Mouse (Mus musculus) liver, adult 2 months (tissue): Measurements from ENCODE around the gene Fam193b. TPM values are rescaled to one million over a fixed set of nuclear protein-coding genes. Genes with fewer than 3 reads are reported as not detected.

Experiments used
- DNase-seq: peaks from one replicate; pipeline ENCODE4 v3.0.0-alpha.2; 2011; ENCODE audit warnings: low read depth, low spot score; ENCODE audit errors: extremely low read depth
- H3K27ac ChIP-seq: fragments of 200-500 bp; replicated peaks from 2 replicates; pipeline ENCODE4 v1.5.1; 2012; ENCODE audit warnings: low read depth, mild to moderate bottlenecking, control low read depth, inconsistent platforms, low read length; ENCODE audit not compliant: insufficient read depth
- H3K27me3 ChIP-seq: fragments of 200-500 bp; 2 replicates; pipeline ENCODE4 v1.6.1; 2012; ENCODE audit warnings: mild to moderate bottlenecking, moderate library complexity, low read length, inconsistent platforms; ENCODE audit not compliant: control insufficient read depth, insufficient read depth
- H3K36me3 ChIP-seq: fragments of 200-500 bp; 2 replicates; pipeline ENCODE4 v1.6.1; 2012; ENCODE audit warnings: low read length, inconsistent platforms; ENCODE audit not compliant: control insufficient read depth, insufficient read depth
- H3K4me1 ChIP-seq: fragments of 200-500 bp; 2 replicates; pipeline ENCODE4 v1.6.1; 2011; ENCODE audit warnings: low read length; ENCODE audit not compliant: control insufficient read depth, insufficient read depth
- H3K4me3 ChIP-seq: fragments of 200-500 bp; 2 replicates; pipeline ENCODE4 v1.5.1; 2011; ENCODE audit warnings: low read depth, mild to moderate bottlenecking, control low read depth, low read length, moderate library complexity; ENCODE audit not compliant: insufficient read depth
- H3K79me2 ChIP-seq: fragments of 200-500 bp; 2 replicates; pipeline ENCODE4 v1.6.1; 2012; ENCODE audit warnings: inconsistent platforms, mild to moderate bottlenecking, low read length, moderate library complexity; ENCODE audit not compliant: control insufficient read depth, insufficient read depth
- H3K9ac ChIP-seq: fragments of 200-500 bp; 2 replicates; pipeline ENCODE4 v1.6.1; 2012; ENCODE audit warnings: low read depth, mild to moderate bottlenecking, control low read depth, inconsistent platforms, low read length
- CTCF ChIP-seq: fragments of 200-500 bp; IDR thresholded peaks from 2 replicates; pipeline ENCODE4 v1.5.1; 2011; ENCODE audit warnings: low read depth, low read length, control low read depth
- POLR2A ChIP-seq: fragments of 200-500 bp; IDR thresholded peaks from 2 replicates; pipeline ENCODE4 v1.6.1; 2011; ENCODE audit warnings: low read length, control low read depth; ENCODE audit not compliant: insufficient read depth; ENCODE audit errors: extremely low read depth
- WGBS: fragments of 180-500 bp; shearing (Covaris S2); methylation state at CpG from one replicate; pipeline ENCODE4 v1.1.7; 2018; 5-methylcytosine and 5-hydroxymethylcytosine counted together
- polyA plus RNA-seq: library from polyadenylated mRNA; depleted of rRNA; stranded (reverse); fragments of >200 nt; gene quantifications from 2 replicates; pipeline ENCODE4 v1.2.3, GENCODE M21; 2012
- total RNA-seq: library from RNA; depleted of rRNA; stranded (reverse); fragments of >200 nt; gene quantifications from 2 replicates; pipeline ENCODE4 v1.2.3, GENCODE M21; 2014

Fam193b gene
- total and polyA plus RNA-seq, 2 experiments, result 11.7 to 67.8 TPM

GRCm38 (mm10) chr13:55505810-55506209, 65.1 kb downstream of the Fam193b start:
- DNase-seq, result no peak
- peaks cover 2% of the 10 kb centered on the region; the same call in 1 of the 2 replicates for H3K4me1 ChIP-seq
- H3K27me3 ChIP-seq, result no peaks in the 10 kb centered on the region
- no peak overlapping the region for H3K9ac ChIP-seq
- TF ChIP-seq CTCF (no peak), POLR2A (no peak)
- H3K36me3 ChIP-seq, result peaks cover 2% of the 10 kb centered on the region; the same call in 1 of the 2 replicates
- H3K27ac ChIP-seq, result no peak overlapping the region
- WGBS, result 95% methylated on average over 9 of the region's 9 CpGs
- no peak overlapping the region for H3K4me3 ChIP-seq
- no peaks in the 10 kb centered on the region for H3K79me2 ChIP-seq

GRCm38 (mm10) chr13:55504390-55504789, 66.5 kb downstream of the Fam193b start:
- H3K27me3 ChIP-seq, result no peaks in the 10 kb centered on the region
- no peak overlapping the region for H3K27ac ChIP-seq
- peaks cover 2% of the 10 kb centered on the region; the same call in 1 of the 2 replicates for H3K36me3 ChIP-seq
- no peaks in the 10 kb centered on the region for H3K79me2 ChIP-seq
- no peak for TF ChIP-seq POLR2A
- TF ChIP-seq CTCF, result no peak
- 91% methylated on average over 5 of the region's 5 CpGs for WGBS
- no peaks in the 10 kb centered on the region for H3K4me1 ChIP-seq
- no peak for DNase-seq
- no peak overlapping the region for H3K4me3 ChIP-seq
- no peak overlapping the region for H3K9ac ChIP-seq

- H3K4me1 ChIP-seq, result no peaks in the 10 kb centered on the region
Measured at GRCm38 (mm10) chr13:55502405-55502804, 68.5 kb downstream of the Fam193b start.

GRCm38 (mm10) chr13:55500575-55500974, 70.3 kb downstream of the Fam193b start:
- H3K9ac ChIP-seq, result no peak overlapping the region
- DNase-seq, result no peak
- H3K27me3 ChIP-seq, result no peaks in the 10 kb centered on the region
- WGBS, result 79% methylated on average over 10 of the region's 10 CpGs
- H3K79me2 ChIP-seq, result no peaks in the 10 kb centered on the region
- H3K27ac ChIP-seq, result no peak overlapping the region
- no peak overlapping the region for H3K4me3 ChIP-seq
- TF ChIP-seq POLR2A (no peak), CTCF (no peak)
- peaks cover 2% of the 10 kb centered on the region for H3K4me1 ChIP-seq
- peaks cover 2% of the 10 kb centered on the region; the same call in 1 of the 2 replicates for H3K36me3 ChIP-seq

More at GRCm38 (mm10) chr13:55502405-55502804, 68.5 kb downstream of the Fam193b start:
- no peak for DNase-seq
- Histone ChIP-seq H3K4me3 (no peak overlapping the region), H3K27ac (no peak overlapping the region), H3K27me3 (no peaks in the 10 kb centered on the region), H3K79me2 (no peaks in the 10 kb centered on the region), H3K36me3 (peaks cover 2% of the 10 kb centered on the region; the same call in 1 of the 2 replicates), H3K9ac (no peak overlapping the region)
- 89% methylated on average over 8 of the region's 8 CpGs for WGBS
- TF ChIP-seq POLR2A, result no peak
- no peak for TF ChIP-seq CTCF

GRCm38 (mm10) chr13:55498906-55499305, 72.0 kb downstream of the Fam193b start:
- 85% methylated on average over 11 of the region's 11 CpGs for WGBS
- Histone ChIP-seq H3K9ac (no peak overlapping the region), H3K4me3 (no peak overlapping the region), H3K36me3 (no peaks in the 10 kb centered on the region; the same call in 1 of the 2 replicates), H3K27me3 (no peaks in the 10 kb centered on the region), H3K4me1 (peaks cover 3% of the 10 kb centered on the region), H3K79me2 (no peaks in the 10 kb centered on the region), H3K27ac (no peak overlapping the region)
- no peak for DNase-seq
- no peak for TF ChIP-seq CTCF
- TF ChIP-seq POLR2A, result no peak

GRCm38 (mm10) chr13:55496661-55497060, 74.3 kb downstream of the Fam193b start:
- TF ChIP-seq POLR2A (no peak), CTCF (no peak)
- no peak overlapping the region for H3K9ac ChIP-seq
- H3K27me3 ChIP-seq, result no peaks in the 10 kb centered on the region
- no peaks in the 10 kb centered on the region for H3K36me3 ChIP-seq
- WGBS, result 87% methylated on average over 6 of the region's 6 CpGs
- no peaks in the 10 kb centered on the region for H3K79me2 ChIP-seq
- peaks cover 3% of the 10 kb centered on the region for H3K4me1 ChIP-seq
- no peak for DNase-seq
- no peak overlapping the region for H3K4me3 ChIP-seq
- H3K27ac ChIP-seq, result no peak overlapping the region
